Mouse (Mus musculus): ENCODE data around the gene Snai1.

DNA sequence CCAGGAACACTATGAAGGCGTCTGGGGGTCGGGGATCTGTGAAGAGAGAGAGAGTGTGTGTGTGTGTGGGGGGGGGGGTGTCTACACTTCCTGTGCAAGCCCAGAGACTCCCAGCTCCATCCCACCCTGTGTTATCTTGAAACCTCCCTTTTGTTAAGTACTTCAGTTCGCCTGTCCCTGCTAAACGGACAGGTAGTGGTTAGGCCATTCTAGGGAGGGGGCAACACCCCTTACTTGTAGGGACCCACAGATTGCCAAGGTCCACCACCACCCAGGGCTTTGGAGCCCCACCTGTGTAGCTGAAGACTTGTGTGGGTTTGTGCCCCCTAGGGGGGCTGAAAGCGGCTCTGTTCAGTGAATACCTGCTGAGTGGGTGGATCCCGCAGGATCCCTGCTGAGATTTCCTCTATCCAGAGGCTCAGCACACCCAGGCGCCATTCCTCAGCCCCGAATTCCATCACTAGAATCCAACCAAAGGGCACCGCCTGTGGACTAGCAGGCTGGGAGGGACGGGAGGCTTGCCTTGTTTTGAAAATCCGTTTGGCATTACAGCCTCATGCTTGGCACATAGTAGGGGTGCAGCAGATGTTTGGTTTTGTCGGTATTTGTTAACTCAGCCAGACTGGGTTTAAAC is 2.6 kb downstream of the Snai1 start:
- TF ChIP-seq GABPA (IDR thresholded peaks at IDR 0.05; ENCODE audit: low read depth, low read length) (no peak), CTCF (IDR thresholded peaks at IDR 0.05 in 2 of 3, conservative IDR thresholded peaks at IDR 0.05 in 1 of 3; ENCODE audit: control insufficient read depth in 1 of 3, insufficient read depth in 1 of 3, low read depth in 2 of 3, low read length in 3 of 3, poor library complexity in 1 of 3, severe bottlenecking in 1 of 3) (no peak)
